Mouse (Mus musculus) liver, postnatal 0 days (tissue): ENCODE measurements around the gene Jph2. TPM values are rescaled to one million over a fixed set of nuclear protein-coding genes. Genes with fewer than 3 reads are reported as not detected.

Experiments
- ATAC-seq: fragments of 200-750 bp; cut with Nextera tagmentation; 2 replicates; pipeline ENCODE4 v1.8.0; 2017; ENCODE audit warnings: mild to moderate bottlenecking, moderate library complexity
- DNase-seq: peaks from one replicate; pipeline ENCODE4 v3.0.0-alpha.2; 2016
- H3K27ac ChIP-seq: fragments of 300-500 bp; sonication (generic); 2 replicates; pipeline ENCODE4 v1.5.1; 2014; ENCODE audit warnings: antibody characterized with exemption, moderate library complexity, mild to moderate bottlenecking, low read depth
- H3K27me3 ChIP-seq: fragments of 300-500 bp; sonication (generic); 2 replicates; pipeline ENCODE4 v1.6.1; 2014; ENCODE audit warnings: low read length, control low read depth, mixed read lengths; ENCODE audit not compliant: insufficient read depth
- H3K36me3 ChIP-seq: fragments of 300-500 bp; sonication (generic); replicated peaks from 2 replicates; pipeline ENCODE4 v1.6.1; 2014; ENCODE audit warnings: mild to moderate bottlenecking, control low read depth, low read length, moderate library complexity, mixed read lengths; ENCODE audit not compliant: insufficient read depth
- H3K4me1 ChIP-seq: fragments of 300-500 bp; sonication (generic); 2 replicates; pipeline ENCODE4 v1.6.1; 2014; ENCODE audit warnings: antibody characterized with exemption, mild to moderate bottlenecking, control low read depth; ENCODE audit not compliant: insufficient read depth
- H3K4me2 ChIP-seq: fragments of 300-500 bp; sonication (generic); 2 replicates; pipeline ENCODE4 v1.6.1; 2014; ENCODE audit warnings: low read depth, mild to moderate bottlenecking, low read length, moderate library complexity, mixed read lengths
- H3K4me3 ChIP-seq: fragments of 300-500 bp; sonication (generic); 2 replicates; pipeline ENCODE4 v1.5.1; 2014; ENCODE audit warnings: low read depth, low read length
- H3K9ac ChIP-seq: fragments of 300-500 bp; sonication (generic); replicated peaks from 2 replicates; pipeline ENCODE4 v1.6.1; 2014; ENCODE audit warnings: mild to moderate bottlenecking, moderate library complexity
- H3K9me3 ChIP-seq: fragments of 300-500 bp; sonication (generic); 2 replicates; pipeline ENCODE4 v1.6.1; 2016; ENCODE audit warnings: mild to moderate bottlenecking, control low read depth, low read length, mixed read lengths
- CTCF ChIP-seq: sonication (generic); IDR thresholded peaks from 2 replicates; pipeline ENCODE4 v1.5.1; 2016; ENCODE audit warnings: antibody characterized with exemption, low read depth
- EP300 ChIP-seq: IDR thresholded peaks from 2 replicates; pipeline ENCODE4 v1.6.1; 2016; ENCODE audit warnings: antibody characterized with exemption, low read depth, mild to moderate bottlenecking
- WGBS: fragments of 180-500 bp; shearing (Covaris S2); extraction: QIAGEN DNeasy Blood & Tissue Kit; methylation state at CpG from one replicate; pipeline ENCODE4 v1.1.7; 2014; ENCODE audit not compliant: insufficient replicate concordance; 5-methylcytosine and 5-hydroxymethylcytosine counted together
- polyA plus RNA-seq: library from polyadenylated mRNA; unstranded; fragments of >200 nt; fragmentation: Nextera tagmentation; extraction: Ambion mirVana; gene quantifications from 2 replicates; pipeline ENCODE4 v1.2.1, GENCODE M21; 2015

The Jph2 gene
- polyA plus RNA-seq, 1 experiment from 2014 or later: 0.11 TPM

GRCm38 (mm10) chr2:163422895-163423660, 25.3 kb upstream of the Jph2 start:
- ATAC-seq (no peak), DNase-seq (no peak)
- H3K4me1 ChIP-seq: peaks cover 14% of the 10 kb centered on the region
- no peaks in the 10 kb centered on the region for H3K27me3 ChIP-seq
- 0 out of 2 replicates have a peak overlapping the region, but pooled peaks have one; percentile 7 for H3K9ac ChIP-seq
- TF ChIP-seq EP300 (no peak), CTCF (no peak)
- no peak overlapping the region for H3K4me3 ChIP-seq
- H3K4me2 ChIP-seq: no peak overlapping the region
- H3K9me3 ChIP-seq: no peaks in the 10 kb centered on the region
- no peaks in the 10 kb centered on the region for H3K36me3 ChIP-seq
- 49% methylated on average over 9 of the region's 9 CpGs for WGBS
- no peak overlapping the region for H3K27ac ChIP-seq

GRCm38 (mm10) chr2:163420366-163420886, 22.6 kb upstream of the Jph2 start:
- no peaks in the 10 kb centered on the region for H3K36me3 ChIP-seq
- WGBS: 17% methylated on average over 10 of the region's 10 CpGs

GRCm38 (mm10) chr2:163419346-163420045, 21.7 kb upstream of the Jph2 start:
- Histone ChIP-seq H3K4me1 (peaks cover 29% of the 10 kb centered on the region), H3K4me2 (peak overlapping the region; percentile 86), H3K27ac (peak overlapping the region; percentile 97), H3K9me3 (no peaks in the 10 kb centered on the region), H3K9ac (peak overlapping the region; percentile 90), H3K27me3 (no peaks in the 10 kb centered on the region), H3K4me3 (peak overlapping the region; percentile 84), H3K36me3 (peaks cover 5% of the 10 kb centered on the region; the same call in 1 of the 2 replicates)
- under 1% methylated on average over 65 of the region's 71 CpGs for WGBS
- peak; percentile 97 for ATAC-seq
- peak; percentile 99 for DNase-seq
- TF ChIP-seq EP300 (peak; percentile 36; the same call in 1 of the 2 replicates), CTCF (peak; percentile 39)

More at GRCm38 (mm10) chr2:163420366-163420886, 22.6 kb upstream of the Jph2 start:
- TF ChIP-seq EP300: no peak
- TF ChIP-seq CTCF: no peak
- DNase-seq (no peak), ATAC-seq (no peak)
- peak overlapping the region; percentile 86 for H3K4me2 ChIP-seq
- no peaks in the 10 kb centered on the region for H3K9me3 ChIP-seq
- peaks cover 29% of the 10 kb centered on the region for H3K4me1 ChIP-seq
- peak overlapping the region; percentile 87 for H3K27ac ChIP-seq
- no peaks in the 10 kb centered on the region for H3K27me3 ChIP-seq
- H3K9ac ChIP-seq: peak overlapping the region; percentile 78
- peak overlapping the region; percentile 84 for H3K4me3 ChIP-seq

- Histone ChIP-seq H3K4me2 (peak overlapping the region; percentile 71), H3K27ac (peak overlapping the region; percentile 97), H3K36me3 (peaks cover 10% of the 10 kb centered on the region; the same call in 1 of the 2 replicates), H3K27me3 (no peaks in the 10 kb centered on the region), H3K4me3 (peak overlapping the region; percentile 84), H3K9ac (peak overlapping the region; percentile 90), H3K4me1 (peaks cover 29% of the 10 kb centered on the region), H3K9me3 (no peaks in the 10 kb centered on the region)
- WGBS: under 1% methylated on average over 41 of the region's 50 CpGs
- DNase-seq (peak; percentile 77), ATAC-seq (peak; percentile 37)
- no peak for TF ChIP-seq EP300
- TF ChIP-seq CTCF: no peak
Measured at GRCm38 (mm10) chr2:163418841-163419345, 21.1 kb upstream of the Jph2 start.

GRCm38 (mm10) chr2:163417830-163418229, 20.0 kb upstream of the Jph2 start:
- peak overlapping the region; percentile 90 for H3K9ac ChIP-seq
- peak overlapping the region; percentile 97 for H3K27ac ChIP-seq
- H3K27me3 ChIP-seq: no peaks in the 10 kb centered on the region
- DNase-seq (no peak), ATAC-seq (no peak)
- TF ChIP-seq EP300 (no peak), CTCF (no peak)
- peak overlapping the region; percentile 84 for H3K4me3 ChIP-seq
- peak overlapping the region; percentile 71 for H3K4me2 ChIP-seq
- H3K4me1 ChIP-seq: peaks cover 26% of the 10 kb centered on the region
- H3K9me3 ChIP-seq: no peaks in the 10 kb centered on the region
- H3K36me3 ChIP-seq: peaks cover 17% of the 10 kb centered on the region

GRCm38 (mm10) chr2:163417026-163417425, 19.2 kb upstream of the Jph2 start:
- peaks cover 22% of the 10 kb centered on the region for H3K36me3 ChIP-seq
- 62% methylated on average over 6 of the region's 6 CpGs for WGBS
- no peak for ATAC-seq
- H3K27ac ChIP-seq: peak overlapping the region; percentile 97
- H3K27me3 ChIP-seq: no peaks in the 10 kb centered on the region
- DNase-seq: no peak
- peaks cover 29% of the 10 kb centered on the region for H3K4me1 ChIP-seq
- no peaks in the 10 kb centered on the region for H3K9me3 ChIP-seq
- H3K9ac ChIP-seq: no peak overlapping the region
- peak overlapping the region; percentile 84; the same call in 1 of the 2 replicates for H3K4me3 ChIP-seq
- H3K4me2 ChIP-seq: peak overlapping the region; percentile 71
- TF ChIP-seq EP300 (no peak), CTCF (no peak)
